Mouse (Mus musculus) heart, postnatal 4 days (tissue): ENCODE measurements around the gene Jag2. TPM values are rescaled to one million over a fixed set of nuclear protein-coding genes. Genes with fewer than 3 reads are reported as not detected.
A peak's percentile ranks its signal among the peaks of the same experiment; 100 is the strongest.

Experiments used
- DNase-seq: peaks from one replicate; pipeline ENCODE4 v3.0.0; 2021
- total RNA-seq, 2 experiments: library from RNA; stranded (reverse); gene quantifications; 2 replicates each; pipeline ENCODE4 v1.2.3; 2021

Gene Jag2
- total RNA-seq, 2 experiments from 2014 or later: 29.1 to 29.2 TPM

- no peak for DNase-seq
Observed at GRCm38 (mm10) chr12:112900641-112901040, 28.9 kb downstream of the Jag2 start.

- no peak for DNase-seq
Observed at GRCm38 (mm10) chr12:112898960-112899359, 30.6 kb downstream of the Jag2 start.

- no peak for DNase-seq
Observed at GRCm38 (mm10) chr12:112898351-112898750, 31.2 kb downstream of the Jag2 start.

GRCm38 (mm10) chr12:112897522-112898212 lies 31.9 kb downstream of the Jag2 start:
- DNase-seq: peak; percentile 59

- DNase-seq: no peak
Observed at GRCm38 (mm10) chr12:112894969-112895368, 34.6 kb downstream of the Jag2 start.

GRCm38 (mm10) chr12:112894303-112894884 lies 35.2 kb downstream of the Jag2 start:
- no peak for DNase-seq

GRCm38 (mm10) chr12:112885465-112885864 lies 44.1 kb downstream of the Jag2 start:
- DNase-seq: no peak

GRCm38 (mm10) chr12:112881301-112881815 lies 48.2 kb downstream of the Jag2 start:
- DNase-seq: no peak

- no peak for DNase-seq
Observed at GRCm38 (mm10) chr12:112880661-112881060, 48.9 kb downstream of the Jag2 start.

GRCm38 (mm10) chr12:112879731-112880130 lies 49.8 kb downstream of the Jag2 start:
- no peak for DNase-seq

- DNase-seq: no peak
Observed at GRCm38 (mm10) chr12:112877607-112878020, 52.0 kb downstream of the Jag2 start.

- DNase-seq: no peak
Observed at GRCm38 (mm10) chr12:112877073-112877576, 52.5 kb downstream of the Jag2 start.

GRCm38 (mm10) chr12:112876332-112877072 lies 53.1 kb downstream of the Jag2 start:
- peak; percentile 59 for DNase-seq

- DNase-seq: peak; percentile 96
Observed at GRCm38 (mm10) chr12:112875225-112876013, 54.2 kb downstream of the Jag2 start.

- no peak for DNase-seq
Observed at GRCm38 (mm10) chr12:112874199-112874598, 55.4 kb downstream of the Jag2 start.

GRCm38 (mm10) chr12:112873452-112874190 lies 56.0 kb downstream of the Jag2 start:
- DNase-seq: peak; percentile 80

- no peak for DNase-seq
Observed at GRCm38 (mm10) chr12:112872991-112873390, 56.6 kb downstream of the Jag2 start.

GRCm38 (mm10) chr12:112871272-112871671 lies 58.3 kb downstream of the Jag2 start:
- no peak for DNase-seq

- no peak for DNase-seq
Observed at GRCm38 (mm10) chr12:112870775-112871174, 58.8 kb downstream of the Jag2 start.

- no peak for DNase-seq
Observed at GRCm38 (mm10) chr12:112869783-112870204, 59.8 kb downstream of the Jag2 start.
